Mouse (Mus musculus) heart, embryonic 15.5 days (tissue): Measurements from ENCODE around the gene Bmpr1b. TPM values are rescaled to one million over a fixed set of nuclear protein-coding genes. Genes with fewer than 3 reads are reported as not detected.

Experiments used
- ATAC-seq: fragments of 200-750 bp; cut with Nextera tagmentation; replicated peaks from 2 replicates; pipeline ENCODE4 v1.8.0; 2017; ENCODE audit warnings: low read depth, moderate TSS enrichment; ENCODE audit not compliant: insufficient number of reproducible peaks, insufficient read depth, low FRiP score
- H3K27ac ChIP-seq: fragments of 300-500 bp; sonication (generic); 2 replicates; pipeline ENCODE4 v1.5.1; 2015; ENCODE audit warnings: mild to moderate bottlenecking, inconsistent platforms
- H3K27me3 ChIP-seq: fragments of 300-500 bp; sonication (generic); 2 replicates; pipeline ENCODE4 v1.6.1; 2015; ENCODE audit warnings: inconsistent platforms
- H3K36me3 ChIP-seq: fragments of 300-500 bp; sonication (generic); 2 replicates; pipeline ENCODE4 v1.6.1; 2015; ENCODE audit warnings: mild to moderate bottlenecking, inconsistent platforms
- H3K4me1 ChIP-seq: fragments of 300-500 bp; sonication (generic); replicated peaks from 2 replicates; pipeline ENCODE4 v1.6.1; 2015; ENCODE audit warnings: inconsistent platforms
- H3K4me2 ChIP-seq: fragments of 300-500 bp; sonication (generic); 2 replicates; pipeline ENCODE4 v1.6.1; 2015; ENCODE audit warnings: inconsistent platforms, mild to moderate bottlenecking, moderate library complexity
- H3K4me3 ChIP-seq: fragments of 300-500 bp; sonication (generic); 2 replicates; pipeline ENCODE4 v1.5.1; 2015; ENCODE audit warnings: mild to moderate bottlenecking, inconsistent platforms
- H3K9ac ChIP-seq: fragments of 300-500 bp; sonication (generic); 2 replicates; pipeline ENCODE4 v1.6.1; 2015; ENCODE audit warnings: mild to moderate bottlenecking, inconsistent platforms
- H3K9me3 ChIP-seq: fragments of 300-500 bp; sonication (generic); replicated peaks from 2 replicates; pipeline ENCODE4 v1.6.1; 2016; ENCODE audit warnings: inconsistent platforms
- WGBS: fragments of 180-500 bp; shearing (Covaris S2); methylation state at CpG from one replicate; pipeline ENCODE4 v1.1.7; 2015; ENCODE audit warnings: mixed read lengths; 5-methylcytosine and 5-hydroxymethylcytosine counted together
- polyA plus RNA-seq: library from polyadenylated mRNA; unstranded; fragments of >200 nt; fragmentation: Nextera tagmentation; extraction: Ambion mirVana; gene quantifications from 2 replicates; pipeline ENCODE4 v1.2.1, GENCODE M21; 2015

Gene Bmpr1b
- polyA plus RNA-seq, 1 experiment from 2014 or later = 0.59 TPM

GRCm38 (mm10) chr3:141811348-141811747 is 357.9 kb downstream of the Bmpr1b start:
- Histone ChIP-seq H3K27me3 (no peaks in the 10 kb centered on the region), H3K36me3 (no peaks in the 10 kb centered on the region), H3K4me1 (no peaks in the 10 kb centered on the region), H3K4me3 (no peak overlapping the region), H3K9ac (no peak overlapping the region), H3K4me2 (no peak overlapping the region), H3K9me3 (no peaks in the 10 kb centered on the region), H3K27ac (no peak overlapping the region)
- no peak for ATAC-seq
- WGBS = 21% methylated on average over 2 of the region's 2 CpGs

GRCm38 (mm10) chr3:141810944-141811343 is 358.3 kb downstream of the Bmpr1b start:
- Histone ChIP-seq H3K27ac (no peak overlapping the region), H3K27me3 (no peaks in the 10 kb centered on the region), H3K4me1 (no peaks in the 10 kb centered on the region), H3K9ac (no peak overlapping the region), H3K4me2 (no peak overlapping the region), H3K9me3 (no peaks in the 10 kb centered on the region), H3K4me3 (no peak overlapping the region), H3K36me3 (no peaks in the 10 kb centered on the region)
- WGBS = 64% methylated on average over 7 of the region's 7 CpGs
- ATAC-seq = no peak

- Histone ChIP-seq H3K4me1 (no peaks in the 10 kb centered on the region), H3K4me2 (no peak overlapping the region), H3K4me3 (no peak overlapping the region), H3K27ac (no peak overlapping the region), H3K36me3 (no peaks in the 10 kb centered on the region), H3K27me3 (no peaks in the 10 kb centered on the region), H3K9ac (no peak overlapping the region), H3K9me3 (no peaks in the 10 kb centered on the region)
- 66% methylated on average over 3 of the region's 3 CpGs for WGBS
- ATAC-seq = no peak
These were observed 359.6 kb downstream of the Bmpr1b start for GRCm38 (mm10) chr3:141809581-141809980.

- H3K4me3 ChIP-seq = no peak overlapping the region
- WGBS = 72% methylated on average over 5 of the region's 5 CpGs
- ATAC-seq = no peak
- H3K9me3 ChIP-seq = no peaks in the 10 kb centered on the region
- no peaks in the 10 kb centered on the region for H3K36me3 ChIP-seq
- no peak overlapping the region for H3K9ac ChIP-seq
- H3K27me3 ChIP-seq = no peaks in the 10 kb centered on the region
- H3K27ac ChIP-seq = no peak overlapping the region
- no peak overlapping the region for H3K4me2 ChIP-seq
- H3K4me1 ChIP-seq = no peaks in the 10 kb centered on the region
These were observed 365.1 kb downstream of the Bmpr1b start for GRCm38 (mm10) chr3:141804133-141804532.

- H3K9ac ChIP-seq = no peak overlapping the region
- no peaks in the 10 kb centered on the region for H3K9me3 ChIP-seq
- H3K36me3 ChIP-seq = no peaks in the 10 kb centered on the region
- H3K4me1 ChIP-seq = no peaks in the 10 kb centered on the region
- no peak overlapping the region for H3K4me3 ChIP-seq
- WGBS = 32% methylated on average over 1 of the region's 1 CpGs
- H3K4me2 ChIP-seq = no peak overlapping the region
- ATAC-seq = no peak
- H3K27me3 ChIP-seq = no peaks in the 10 kb centered on the region
- no peak overlapping the region for H3K27ac ChIP-seq
These were observed 371.4 kb downstream of the Bmpr1b start for GRCm38 (mm10) chr3:141797789-141798188.

GRCm38 (mm10) chr3:141797372-141797771 is 371.9 kb downstream of the Bmpr1b start:
- Histone ChIP-seq H3K4me3 (no peak overlapping the region), H3K27ac (no peak overlapping the region), H3K9me3 (no peaks in the 10 kb centered on the region), H3K36me3 (no peaks in the 10 kb centered on the region), H3K9ac (no peak overlapping the region), H3K27me3 (no peaks in the 10 kb centered on the region), H3K4me1 (no peaks in the 10 kb centered on the region), H3K4me2 (no peak overlapping the region)
- ATAC-seq = no peak

GRCm38 (mm10) chr3:141794371-141794770 is 374.9 kb downstream of the Bmpr1b start:
- Histone ChIP-seq H3K27me3 (no peaks in the 10 kb centered on the region), H3K4me2 (no peak overlapping the region), H3K4me1 (no peaks in the 10 kb centered on the region), H3K27ac (no peak overlapping the region), H3K4me3 (no peak overlapping the region), H3K9ac (no peak overlapping the region), H3K9me3 (no peaks in the 10 kb centered on the region), H3K36me3 (no peaks in the 10 kb centered on the region)
- WGBS = 65% methylated on average over 3 of the region's 3 CpGs
- ATAC-seq = no peak

- Histone ChIP-seq H3K36me3 (no peaks in the 10 kb centered on the region), H3K4me1 (no peaks in the 10 kb centered on the region), H3K27me3 (no peaks in the 10 kb centered on the region), H3K4me2 (no peak overlapping the region), H3K4me3 (no peak overlapping the region), H3K27ac (no peak overlapping the region), H3K9ac (no peak overlapping the region), H3K9me3 (no peaks in the 10 kb centered on the region)
- no peak for ATAC-seq
- WGBS = 75% methylated on average over 2 of the region's 2 CpGs
These were observed 375.5 kb downstream of the Bmpr1b start for GRCm38 (mm10) chr3:141793755-141794154.

GRCm38 (mm10) chr3:141792106-141792505 is 377.1 kb downstream of the Bmpr1b start:
- Histone ChIP-seq H3K36me3 (no peaks in the 10 kb centered on the region), H3K9ac (no peak overlapping the region), H3K27ac (no peak overlapping the region), H3K27me3 (no peaks in the 10 kb centered on the region), H3K9me3 (no peaks in the 10 kb centered on the region), H3K4me3 (no peak overlapping the region), H3K4me1 (no peaks in the 10 kb centered on the region), H3K4me2 (no peak overlapping the region)
- WGBS = 79% methylated on average over 1 of the region's 1 CpGs
- no peak for ATAC-seq

GRCm38 (mm10) chr3:141791026-141791780 is 378.0 kb downstream of the Bmpr1b start:
- Histone ChIP-seq H3K4me2 (no peak overlapping the region), H3K9me3 (no peaks in the 10 kb centered on the region), H3K27me3 (no peaks in the 10 kb centered on the region), H3K9ac (no peak overlapping the region), H3K36me3 (no peaks in the 10 kb centered on the region), H3K4me3 (no peak overlapping the region), H3K27ac (no peak overlapping the region), H3K4me1 (no peaks in the 10 kb centered on the region)
- ATAC-seq = no peak
- WGBS = 70% methylated on average over 8 of the region's 8 CpGs
